Mouse (Mus musculus): ENCODE results near the gene Ubap1l.

GRCm38 (mm10) chr9:65405184-65405449 lies 44.3 kb downstream of the Ubap1l start:
- TF ChIP-seq CTCF (conservative IDR thresholded peaks at IDR 0.05; ENCODE audit: low read length) = no peak
- no peak for TF ChIP-seq NANOG (IDR thresholded peaks at IDR 0.05; ENCODE audit: borderline replicate concordance, low read length)

All from E14TG2a.4 (cell line).